Mouse (Mus musculus) adrenal gland, postnatal 0 days (tissue): ENCODE data around the gene Prpmp5. TPM values are rescaled to one million over a fixed set of nuclear protein-coding genes. Genes with fewer than 3 reads are reported as not detected.

Source experiments
- polyA plus RNA-seq: library from polyadenylated mRNA; unstranded; fragments of >200 nt; fragmentation: Nextera tagmentation; extraction: Ambion mirVana; gene quantifications from 2 replicates; pipeline ENCODE4 v1.2.1, GENCODE M21; 2015

Gene Prpmp5
- not detected in 2 replicates for polyA plus RNA-seq

DNA sequence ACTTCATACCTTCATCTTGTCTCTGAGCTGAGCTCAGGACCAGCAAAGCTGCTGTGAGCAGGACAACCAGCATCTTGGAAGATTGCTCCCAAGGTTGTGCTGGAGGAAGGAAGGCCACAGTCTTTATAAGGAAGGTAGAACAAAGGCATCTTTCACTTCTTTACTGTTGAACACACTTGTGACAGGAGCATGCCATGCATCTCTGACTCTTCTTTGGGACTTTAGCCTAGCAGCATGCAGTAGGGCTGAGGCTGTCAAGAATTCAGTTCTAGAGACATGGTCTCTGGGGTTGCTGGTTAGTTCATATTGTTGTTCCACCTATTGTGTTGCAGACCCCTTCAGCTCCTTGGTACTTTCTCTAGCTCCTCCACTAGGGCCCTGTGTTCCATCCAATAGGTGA, at the start of gene Prpmp5:
TSS of gene Prpmp5 (minus strand) at position 101 of the 400 bp plus-strand sequence.

DNA sequence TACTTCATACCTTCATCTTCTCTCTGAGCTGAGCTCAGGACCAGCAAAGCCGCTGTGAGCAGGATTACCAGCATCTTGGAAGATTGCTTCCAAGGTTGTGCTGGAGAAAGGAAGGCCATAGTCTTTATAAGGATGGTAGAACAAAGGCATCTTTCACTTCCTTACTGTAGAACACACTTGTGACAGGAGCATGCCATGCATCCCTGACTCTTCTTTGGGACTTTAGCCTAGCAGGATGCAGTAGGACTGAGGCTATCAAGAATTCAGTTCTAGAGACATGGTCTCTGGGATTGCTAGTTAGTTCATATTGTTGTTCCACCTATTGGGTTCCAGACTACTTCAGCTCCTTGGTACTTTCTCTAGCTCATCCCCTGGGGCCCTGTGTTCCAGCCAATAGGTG, 49.5 kb upstream of the Prpmp5 start, which contains the start of gene Gm8882:
TSS of gene Gm8882 (minus strand) at position 101 of the 400 bp plus-strand sequence.

Other genes with a start within 250 kb of the Prpmp5 start
- not detected in 2 replicates for gene Prb1, start 104.2 kb downstream of the Prpmp5 start, polyA plus RNA-seq
- gene Gm8882, start 49.4 kb upstream of the Prpmp5 start, polyA plus RNA-seq: not detected in 2 replicates